Mouse (Mus musculus) left cerebral cortex, adult 18-20 months (tissue): ENCODE results near the gene Hmga1. TPM values are rescaled to one million over a fixed set of nuclear protein-coding genes. Genes with fewer than 3 reads are reported as not detected.

Experiments
- DNase-seq, 2 experiments: peaks; one replicate each; pipeline ENCODE4 v3.0.0; 2021 to 2022; ENCODE audit warnings: low spot score in 2 of 2, mixed read lengths in 1 of 2
- total RNA-seq, 2 experiments: library from RNA; stranded (reverse); gene quantifications; 2 replicates each; pipeline ENCODE4 v1.2.3; 2021

The Hmga1 gene
- total RNA-seq, 2 experiments from 2014 or later, result 50.7 to 58.9 TPM

GRCm38 (mm10) chr17:27527188-27527587 lies 29.1 kb upstream of the Hmga1 start:
- no peak for DNase-seq

GRCm38 (mm10) chr17:27528030-27528429 lies 28.3 kb upstream of the Hmga1 start:
- no peak for DNase-seq

- DNase-seq, result no peak
These were observed 27.5 kb upstream of the Hmga1 start for GRCm38 (mm10) chr17:27528767-27529166.

GRCm38 (mm10) chr17:27532095-27532494 lies 24.2 kb upstream of the Hmga1 start:
- no peak for DNase-seq

- no peak for DNase-seq
These were observed 22.9 kb upstream of the Hmga1 start for GRCm38 (mm10) chr17:27533354-27533753.

- DNase-seq, result peak; percentile 86 to 95
These were observed 21.6 kb upstream of the Hmga1 start for GRCm38 (mm10) chr17:27534718-27535117.

- DNase-seq, result no peak
These were observed 15.0 kb upstream of the Hmga1 start for GRCm38 (mm10) chr17:27541261-27541660.

- no peak for DNase-seq
These were observed 14.3 kb upstream of the Hmga1 start for GRCm38 (mm10) chr17:27541984-27542383.

GRCm38 (mm10) chr17:27544551-27544950 lies 11.7 kb upstream of the Hmga1 start:
- DNase-seq, result no peak

GRCm38 (mm10) chr17:27545991-27546390 lies 10.3 kb upstream of the Hmga1 start:
- DNase-seq, result no peak

- no peak for DNase-seq
These were observed 9.7 kb upstream of the Hmga1 start for GRCm38 (mm10) chr17:27546574-27547085.

- no peak for DNase-seq
These were observed 8.9 kb upstream of the Hmga1 start for GRCm38 (mm10) chr17:27547253-27547868.

GRCm38 (mm10) chr17:27549234-27549633 lies 7.1 kb upstream of the Hmga1 start:
- no peak for DNase-seq

GRCm38 (mm10) chr17:27551393-27551940 lies 4.8 kb upstream of the Hmga1 start:
- DNase-seq, result no peak

GRCm38 (mm10) chr17:27552215-27553201 lies 3.8 kb upstream of the Hmga1 start:
- DNase-seq, result no peak

GRCm38 (mm10) chr17:27554062-27554960 lies 2.0 kb upstream of the Hmga1 start:
- no peak for DNase-seq

- no peak for DNase-seq
These were observed 1.2 kb upstream of the Hmga1 start for GRCm38 (mm10) chr17:27555075-27555511.

GRCm38 (mm10) chr17:27555512-27556172 lies 655 bp upstream of the Hmga1 start:
- no peak for DNase-seq

- no peak for DNase-seq
These were observed 1.1 kb downstream of the Hmga1 start for GRCm38 (mm10) chr17:27557181-27557926.
